Mouse (Mus musculus) MEL (cell line): Measurements from ENCODE around the gene Gpr142. TPM values are rescaled to one million over a fixed set of nuclear protein-coding genes. Genes with fewer than 3 reads are reported as not detected.

Experiments used
- DNase-seq: peaks from one replicate; pipeline ENCODE4 v3.0.0; 2011; ENCODE audit warnings: low read depth, low spot score
- H3K27ac ChIP-seq: 2 replicates; pipeline ENCODE4 v1.5.1; 2012; ENCODE audit warnings: low read depth, mild to moderate bottlenecking, control low read depth, low read length, moderate library complexity; ENCODE audit not compliant: control insufficient read depth
- H3K27me3 ChIP-seq, 2 experiments: fragments of 150-350 bp in 1 of 2; sonication (generic) in 1 of 2; 2 replicates each; pipeline ENCODE4 v1.6.1; 2012; ENCODE audit warnings: low read length in 2 of 2, mild to moderate bottlenecking in 2 of 2, improper control_type of control experiment in 1 of 2, moderate library complexity in 1 of 2; ENCODE audit not compliant: insufficient read depth in 2 of 2, control insufficient read depth in 1 of 2
- H3K36me3 ChIP-seq, 2 experiments: 2 replicates each; pipeline ENCODE4 v1.6.1; 2012 to 2014; ENCODE audit warnings: low read length in 2 of 2, improper control_type of control experiment in 1 of 2, inconsistent platforms in 1 of 2, mild to moderate bottlenecking in 1 of 2; ENCODE audit not compliant: insufficient read depth in 2 of 2, control insufficient read depth in 1 of 2
- H3K4me1 ChIP-seq, 2 experiments: fragments of 150-350 bp in 1 of 2; sonication (generic) in 1 of 2; 2 replicates each; pipeline ENCODE4 v1.6.1; 2012; ENCODE audit warnings: low read length in 2 of 2, improper control_type of control experiment in 1 of 2, mild to moderate bottlenecking in 1 of 2; ENCODE audit not compliant: insufficient read depth in 2 of 2, control insufficient read depth in 1 of 2
- H3K4me3 ChIP-seq, 2 experiments: fragments of 150-350 bp in 1 of 2; sonication (generic) in 1 of 2; 2 replicates each; pipeline ENCODE4 v1.5.1; 2012; ENCODE audit warnings: low read depth in 2 of 2, low read length in 2 of 2, mild to moderate bottlenecking in 2 of 2, moderate library complexity in 2 of 2, control low read depth in 1 of 2, improper control_type of control experiment in 1 of 2; ENCODE audit not compliant: control insufficient read depth in 1 of 2, insufficient read depth in 1 of 2
- H3K79me2 ChIP-seq: 2 replicates; pipeline ENCODE4 v1.6.1; 2012; ENCODE audit warnings: mild to moderate bottlenecking, low read length, moderate library complexity; ENCODE audit not compliant: control insufficient read depth, poor library complexity, insufficient read depth
- H3K9ac ChIP-seq: 2 replicates; pipeline ENCODE4 v1.6.1; 2012; ENCODE audit warnings: low read depth, mild to moderate bottlenecking, control low read depth, low read length, moderate library complexity; ENCODE audit not compliant: control insufficient read depth, poor library complexity, severe bottlenecking
- H3K9me3 ChIP-seq: fragments of 150-350 bp; sonication (generic); replicated peaks from 2 replicates; pipeline ENCODE4 v1.6.1; 2012; ENCODE audit warnings: mild to moderate bottlenecking, low read length, improper control_type of control experiment, moderate library complexity; ENCODE audit not compliant: insufficient read depth
- CHD1 ChIP-seq: IDR thresholded peaks from 2 replicates; pipeline ENCODE4 v1.6.1; 2012; ENCODE audit warnings: low read depth, mild to moderate bottlenecking, inconsistent platforms, low read length, improper control_type of control experiment
- CHD2 ChIP-seq: IDR thresholded peaks from 2 replicates; pipeline ENCODE4 v1.6.1; 2011; ENCODE audit warnings: low read length, improper control_type of control experiment
- CTCF ChIP-seq, 3 experiments: IDR thresholded peaks in 2 of 3; conservative IDR thresholded peaks in 1 of 3; 2 replicates each; pipeline ENCODE4 v1.5.1; 2011 to 2012; ENCODE audit warnings: low read length in 3 of 3, low read depth in 2 of 3, mild to moderate bottlenecking in 2 of 3, improper control_type of control experiment in 1 of 3, inconsistent platforms in 1 of 3, mixed read lengths in 1 of 3, moderate library complexity in 1 of 3; ENCODE audit not compliant: control insufficient read depth in 1 of 3, insufficient read depth in 1 of 3, poor library complexity in 1 of 3, severe bottlenecking in 1 of 3
- ELF1 ChIP-seq: IDR thresholded peaks from 2 replicates; pipeline ENCODE4 v1.6.1; 2014; ENCODE audit warnings: low read depth, mild to moderate bottlenecking, inconsistent platforms, low read length, improper control_type of control experiment, moderate library complexity
- ETS1 ChIP-seq: IDR thresholded peaks from 2 replicates; pipeline ENCODE4 v1.6.1; 2012; ENCODE audit warnings: low read depth, mild to moderate bottlenecking, inconsistent platforms, low read length, improper control_type of control experiment, moderate library complexity
- GABPA ChIP-seq: IDR thresholded peaks from 2 replicates; pipeline ENCODE4 v1.6.1; 2012; ENCODE audit warnings: low read depth, mild to moderate bottlenecking, inconsistent platforms, low read length, improper control_type of control experiment, moderate library complexity
- HCFC1 ChIP-seq: IDR thresholded peaks from 2 replicates; pipeline ENCODE4 v1.6.1; 2012; ENCODE audit warnings: low read depth, mild to moderate bottlenecking, inconsistent platforms, low read length, improper control_type of control experiment, moderate library complexity
- MAFK ChIP-seq: IDR thresholded peaks from 2 replicates; pipeline ENCODE4 v1.6.1; 2011; ENCODE audit warnings: low read depth, mild to moderate bottlenecking, low read length, improper control_type of control experiment, borderline replicate concordance
- MXI1 ChIP-seq: IDR thresholded peaks from 2 replicates; pipeline ENCODE4 v1.6.1; 2011; ENCODE audit warnings: mild to moderate bottlenecking, low read depth, low read length, improper control_type of control experiment
- MYB ChIP-seq: IDR thresholded peaks from 2 replicates; pipeline ENCODE4 v1.6.1; 2011; ENCODE audit warnings: mild to moderate bottlenecking, low read depth, low read length, improper control_type of control experiment
- POLR2AphosphoS2 ChIP-seq: IDR thresholded peaks from 2 replicates; pipeline ENCODE4 v1.6.1; 2011; ENCODE audit warnings: low read length, improper control_type of control experiment
- USF1 ChIP-seq: IDR thresholded peaks from 2 replicates; pipeline ENCODE4 v1.6.1; 2014; ENCODE audit warnings: low read depth, mild to moderate bottlenecking, inconsistent platforms, low read length, improper control_type of control experiment, moderate library complexity
- USF2 ChIP-seq, 2 experiments: IDR thresholded peaks; 2 replicates each; pipeline ENCODE4 v1.6.1; 2011 to 2012; ENCODE audit warnings: improper control_type of control experiment in 2 of 2, low read length in 2 of 2, borderline replicate concordance in 1 of 2, inconsistent platforms in 1 of 2, low read depth in 1 of 2, mild to moderate bottlenecking in 1 of 2; ENCODE audit not compliant: insufficient read depth in 1 of 2
- polyA plus RNA-seq, 2 experiments: library from polyadenylated mRNA; stranded (reverse) in 1 of 2; unstranded in 1 of 2; fragments of >175 nt in 1 of 2; fragments of >200 nt in 1 of 2; gene quantifications; 2 replicates each; pipeline versions ENCODE4 v1.2.1 to v1.2.4; 2012; ENCODE audit warnings: low replicate concordance in 2 of 2, low read depth in 1 of 2; ENCODE audit not compliant: insufficient read length in 2 of 2, insufficient read depth in 1 of 2, missing spikeins in 1 of 2
- total RNA-seq: library from RNA; depleted of rRNA; stranded (reverse); fragments of 300-350 nt; gene quantifications from 2 replicates; pipeline ENCODE4 v1.2.3, GENCODE M21; 2012

Gpr142 gene
- total and polyA plus RNA-seq, 3 experiments, result not detected

GRCm38 (mm10) chr11:114851608-114852310 lies 53.0 kb downstream of the Gpr142 start:
- no peak overlapping the region for H3K9ac ChIP-seq
- TF ChIP-seq MAFK, result no peak
- TF ChIP-seq MYB, result no peak
- TF ChIP-seq, all 39 proteins: peak for 0
- Histone ChIP-seq H3K36me3 (no peaks in the 10 kb centered on the region), H3K9me3 (no peaks in the 10 kb centered on the region), H3K27ac (no peak overlapping the region), H3K4me1 (no peaks in the 10 kb centered on the region), H3K79me2 (no peaks in the 10 kb centered on the region), H3K27me3 (no peaks in the 10 kb centered on the region), H3K4me3 (no peak overlapping the region)
- DNase-seq, result no peak

- no peaks in the 10 kb centered on the region for H3K79me2 ChIP-seq
- no peak overlapping the region for H3K9ac ChIP-seq
- H3K27ac ChIP-seq, result no peak overlapping the region
- no peaks in the 10 kb centered on the region for H3K36me3 ChIP-seq
- H3K4me3 ChIP-seq, result no peak overlapping the region
- DNase-seq, result no peak
- no peaks in the 10 kb centered on the region for H3K9me3 ChIP-seq
- H3K4me1 ChIP-seq, result no peaks in the 10 kb centered on the region
- TF ChIP-seq HCFC1, result no peak
- TF ChIP-seq ELF1, result no peak
- TF ChIP-seq GABPA, result no peak
- TF ChIP-seq ETS1, result no peak
- TF ChIP-seq USF1, result no peak
- no peak for TF ChIP-seq MXI1
- TF ChIP-seq CHD1, result no peak
- TF ChIP-seq CHD2, result no peak
- no peak for TF ChIP-seq USF2 (IDR thresholded peaks at IDR 0.05; ENCODE audit: borderline replicate concordance in 1 of 2, insufficient read depth in 1 of 2, low read depth in 1 of 2, low read length in 2 of 2)
- TF ChIP-seq CTCF (IDR thresholded peaks at IDR 0.05 in 2 of 3, conservative IDR thresholded peaks at IDR 0.05 in 1 of 3; ENCODE audit: control insufficient read depth in 1 of 3, insufficient read depth in 1 of 3, low read depth in 2 of 3, low read length in 3 of 3, poor library complexity in 1 of 3, severe bottlenecking in 1 of 3), result no peak
- no peak for TF ChIP-seq POLR2AphosphoS2
- no peaks in the 10 kb centered on the region for H3K27me3 ChIP-seq
Measured at GRCm38 (mm10) chr11:114852311-114853173, 53.8 kb downstream of the Gpr142 start.
